Mouse (Mus musculus) ES-E14 (cell line): Measurements from ENCODE around the gene Helb. TPM values are rescaled to one million over a fixed set of nuclear protein-coding genes. Genes with fewer than 3 reads are reported as not detected.

ENCODE experiments used
- DNase-seq: peaks from one replicate; pipeline ENCODE4 v3.0.0-alpha.2; 2013; ENCODE audit warnings: low read depth, low spot score
- H3K27ac ChIP-seq: 2 replicates; pipeline ENCODE4 v1.5.1; 2012; ENCODE audit warnings: low read depth, mild to moderate bottlenecking, low read length, moderate library complexity, mixed read lengths; ENCODE audit not compliant: poor library complexity, insufficient read depth, severe bottlenecking
- H3K36me3 ChIP-seq: 2 replicates; pipeline ENCODE4 v1.6.1; 2012; ENCODE audit warnings: mild to moderate bottlenecking, low read length, moderate library complexity, mixed read lengths; ENCODE audit not compliant: control insufficient read depth, poor library complexity, insufficient read depth, severe bottlenecking
- H3K4me1 ChIP-seq, 2 experiments: fragments of 150-350 bp in 1 of 2; sonication (generic) in 1 of 2; 2 replicates each; pipeline ENCODE4 v1.6.1; 2012; ENCODE audit warnings: low read length in 2 of 2, mild to moderate bottlenecking in 1 of 2, mixed read lengths in 1 of 2; ENCODE audit not compliant: control insufficient read depth in 2 of 2, insufficient read depth in 2 of 2, poor library complexity in 1 of 2
- H3K4me3 ChIP-seq, 2 experiments: fragments of 150-350 bp in 1 of 2; sonication (generic) in 1 of 2; 2 replicates each; pipeline ENCODE4 v1.5.1; 2012; ENCODE audit warnings: low read length in 2 of 2, low read depth in 1 of 2, mild to moderate bottlenecking in 1 of 2, mixed read lengths in 1 of 2; ENCODE audit not compliant: insufficient read depth in 1 of 2, poor library complexity in 1 of 2, severe bottlenecking in 1 of 2
- H3K9ac ChIP-seq: 2 replicates; pipeline ENCODE4 v1.6.1; 2012; ENCODE audit warnings: low read depth, mild to moderate bottlenecking, low read length, mixed read lengths; ENCODE audit not compliant: poor library complexity, insufficient read depth, severe bottlenecking
- H3K9me3 ChIP-seq: fragments of 150-350 bp; sonication (generic); 2 replicates; pipeline ENCODE4 v1.6.1; 2012; ENCODE audit warnings: low read depth, mild to moderate bottlenecking, low read length; ENCODE audit not compliant: control insufficient read depth, insufficient read depth
- CHD2 ChIP-seq: IDR thresholded peaks from 2 replicates; pipeline ENCODE4 v1.6.1; 2014; ENCODE audit warnings: mild to moderate bottlenecking, low read depth, low read length, inconsistent platforms
- HCFC1 ChIP-seq: IDR thresholded peaks from 2 replicates; pipeline ENCODE4 v1.6.1; 2012; ENCODE audit warnings: low read length, inconsistent platforms, borderline replicate concordance; ENCODE audit not compliant: insufficient read depth
- MAFK ChIP-seq: IDR thresholded peaks from 2 replicates; pipeline ENCODE4 v1.6.1; 2014; ENCODE audit warnings: mild to moderate bottlenecking, low read depth, low read length, inconsistent platforms; ENCODE audit not compliant: insufficient read depth
- ZC3H11A ChIP-seq: IDR thresholded peaks from 2 replicates; pipeline ENCODE4 v1.6.1; 2012; ENCODE audit warnings: low read depth, mild to moderate bottlenecking, inconsistent platforms, low read length, borderline replicate concordance
- ZNF384 ChIP-seq: IDR thresholded peaks from 2 replicates; pipeline ENCODE4 v1.6.1; 2012; ENCODE audit warnings: low read depth, low read length, inconsistent platforms
- in situ Hi-C, 2 experiments: fragments of 600-800 bp; cut with MboI; formaldehyde crosslinking; loops; one replicate each; pipeline ENCODE4 v1.15.1; 2025; ENCODE audit warnings: low sequenced_read_pairs in 2 of 2, inconsistent platforms in 1 of 2; ENCODE audit not compliant: unreplicated experiment in 2 of 2
- total RNA-seq: library from RNA; depleted of rRNA; stranded (reverse); fragments of 300-350 nt; gene quantifications from 2 replicates; pipeline ENCODE4 v1.2.3, GENCODE M21; 2012

The Helb gene
- total RNA-seq, 1 experiment, result 26.6 TPM

DNA sequence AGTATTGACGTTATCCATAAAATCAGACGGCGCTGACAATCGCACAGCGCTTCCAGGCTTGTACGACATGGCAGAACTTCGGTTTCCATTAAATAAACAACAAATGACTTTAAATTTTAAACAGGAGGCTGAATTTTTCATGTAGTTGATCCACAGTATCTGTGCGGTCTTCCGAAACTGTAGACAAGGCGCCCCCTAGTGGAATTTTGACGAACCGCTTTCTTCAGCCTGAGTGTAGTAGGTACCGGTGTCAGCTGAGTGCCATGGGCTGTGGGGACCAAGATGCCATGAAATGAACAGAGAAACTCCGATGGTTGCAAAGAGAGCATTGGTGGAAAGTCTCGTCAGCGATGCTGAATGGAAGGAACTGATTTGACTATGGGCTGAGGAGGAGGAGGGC is 17.8 kb upstream of the Helb start:
- TF ChIP-seq ZNF384 (no peak), HCFC1 (no peak), CHD2 (no peak), MAFK (no peak), ZC3H11A (no peak)
- no peak overlapping the region for H3K9ac ChIP-seq
- no peak overlapping the region for H3K4me3 ChIP-seq
- peak; percentile 65 for DNase-seq
- H3K9me3 ChIP-seq, result no peaks in the 10 kb centered on the region
- H3K36me3 ChIP-seq, result no peaks in the 10 kb centered on the region
- no peak overlapping the region for H3K27ac ChIP-seq
- in situ Hi-C loops, result no loop called here
- H3K4me1 ChIP-seq, result peaks cover 0 to 12% of the 10 kb centered on the region in 2 experiments; a peak in 2 of 4 replicates

- H3K4me1 ChIP-seq, result peaks cover 0 to 12% of the 10 kb centered on the region in 2 experiments; a peak in 2 of 4 replicates
- TF ChIP-seq MAFK, result no peak
- no peak for TF ChIP-seq ZNF384
- TF ChIP-seq ZC3H11A, result no peak
- TF ChIP-seq CHD2, result no peak
- no peak for TF ChIP-seq HCFC1
- H3K36me3 ChIP-seq, result no peaks in the 10 kb centered on the region
- peak overlapping the region in 1 of 2 experiments; percentile 0; a peak in 1 of 4 replicates for H3K4me3 ChIP-seq
- in situ Hi-C loops, result no loop called here
- no peaks in the 10 kb centered on the region for H3K9me3 ChIP-seq
- DNase-seq, result no peak
- no peak overlapping the region for H3K27ac ChIP-seq
- no peak overlapping the region for H3K9ac ChIP-seq
Measured at GRCm38 (mm10) chr10:120128601-120129277, 16.0 kb upstream of the Helb start.

GRCm38 (mm10) chr10:120125465-120125857 is 12.7 kb upstream of the Helb start:
- Histone ChIP-seq H3K4me3 (no peak overlapping the region), H3K27ac (no peak overlapping the region), H3K36me3 (no peaks in the 10 kb centered on the region), H3K4me1 (peaks cover 0 to 5% of the 10 kb centered on the region in 2 experiments; a peak in 1 of 4 replicates), H3K9me3 (no peaks in the 10 kb centered on the region), H3K9ac (no peak overlapping the region)
- TF ChIP-seq ZC3H11A, result no peak
- TF ChIP-seq HCFC1, result no peak
- no peak for DNase-seq
- in situ Hi-C loops, result no loop called here

- no peaks in the 10 kb centered on the region for H3K36me3 ChIP-seq
- in situ Hi-C loops, result no loop called here
- DNase-seq, result peak; percentile 69
- TF ChIP-seq ZNF384 (peak; percentile 99), HCFC1 (no peak), ZC3H11A (peak; percentile 63), MAFK (peak; percentile 35; the same call in 1 of the 2 replicates), CHD2 (no peak)
- H3K4me1 ChIP-seq, result peaks cover 0 to 5% of the 10 kb centered on the region in 2 experiments; a peak in 1 of 4 replicates
- H3K4me3 ChIP-seq, result no peak overlapping the region
- H3K9me3 ChIP-seq, result no peaks in the 10 kb centered on the region
- no peak overlapping the region for H3K27ac ChIP-seq
- no peak overlapping the region for H3K9ac ChIP-seq
Measured at GRCm38 (mm10) chr10:120124801-120125464, 12.1 kb upstream of the Helb start.
